In genomic region chr19:10905728-10906000, GRCm38 (mm10) we compare ENCODE assay signal across 13 mouse cellular contexts. TPM values are rescaled to one million over a fixed set of nuclear protein-coding genes. Genes with fewer than 3 reads are reported as not detected.
DNase-seq lines count a peak whose midpoint lies in the region; ATAC-seq and TF ChIP-seq lines count a peak whose summit lies in the region.
"Had no signal": no experiment of that assay in that cellular context is flagged by ENCODE, and none has a peak within 500 bp of the region (broad histone marks: within the 10 kb centered on the region; RNA-seq: fewer than 3 reads in every experiment).

No protein-coding gene starts in this region.

- H3K27me3 ChIP-seq in kidney, postnatal 0 days (ENCODE audit: insufficient read depth, low read length) = no peaks in the 10 kb centered on the region
- no peaks in the 10 kb centered on the region for H3K27me3 ChIP-seq in embryonic facial prominence, embryonic 13.5 days
- no peaks in the 10 kb centered on the region for H3K27me3 ChIP-seq in liver, embryonic 12.5 days (replicated peaks)
- H3K27me3 ChIP-seq: forebrain, embryonic 15.5 days had no signal

- TF ChIP-seq CTCF in gastrocnemius, adult 2 months (IDR thresholded peaks at IDR 0.05) = no peak
- no peak for TF ChIP-seq CTCF in kidney, postnatal 0 days (IDR thresholded peaks at IDR 0.05; ENCODE audit: low read depth)

- no peak for DNase-seq in gastrocnemius, adult 2 months
- no peak for DNase-seq in gastrocnemius, postnatal 14 days
- DNase-seq in kidney, postnatal 0 days (ENCODE audit: low spot score) = no peak
- no peak for DNase-seq in kidney, postnatal 14 days
- no peak for DNase-seq in urinary bladder, postnatal 10 days (ENCODE audit: low spot score)
- no peak for DNase-seq in cerebellum, postnatal 36 days

- H3K9ac ChIP-seq in kidney, postnatal 0 days (ENCODE audit: low read depth, low read length) = no peak overlapping the region
- no peak overlapping the region for H3K9ac ChIP-seq in embryonic facial prominence, embryonic 13.5 days
- no peak overlapping the region for H3K9ac ChIP-seq in liver, embryonic 12.5 days
- H3K9ac ChIP-seq: forebrain, embryonic 15.5 days had no signal

- H3K36me3 ChIP-seq in kidney, postnatal 0 days (ENCODE audit: insufficient read depth, low read length) = peaks cover 42% of the 10 kb centered on the region
- peaks cover 83% of the 10 kb centered on the region for H3K36me3 ChIP-seq in embryonic facial prominence, embryonic 13.5 days
- H3K36me3 ChIP-seq in liver, embryonic 12.5 days = peaks cover 74% of the 10 kb centered on the region

- 50% methylated on average over 5 of the region's 5 CpGs for WGBS in kidney, postnatal 0 days
- 83% methylated on average over 5 of the region's 5 CpGs for WGBS in embryonic facial prominence, embryonic 13.5 days
- WGBS in liver, embryonic 12.5 days (ENCODE audit: insufficient replicate concordance) = 78% methylated on average over 5 of the region's 5 CpGs

- peak overlapping the region; percentile 98 for H3K27ac ChIP-seq in gastrocnemius, adult 2 months
- H3K27ac ChIP-seq in kidney, postnatal 0 days = peak overlapping the region; percentile 82
- 0 out of 2 replicates have a peak overlapping the region, but pooled peaks have one; percentile 12 for H3K27ac ChIP-seq in embryonic facial prominence, embryonic 13.5 days
- 0 out of 2 replicates have a peak overlapping the region, but pooled peaks have one; percentile 3 for H3K27ac ChIP-seq in liver, embryonic 12.5 days
- H3K27ac ChIP-seq: forebrain, embryonic 15.5 days had no signal

- no peak for ATAC-seq in kidney, postnatal 0 days (replicated peaks; ENCODE audit: low FRiP score, low read depth)
- ATAC-seq in embryonic facial prominence, embryonic 13.5 days (ENCODE audit: insufficient number of reproducible peaks, insufficient read depth, low FRiP score, low TSS enrichment, low read depth) = no peak
- ATAC-seq in liver, embryonic 12.5 days = no peak
- ATAC-seq: forebrain, embryonic 15.5 days had no signal

- H3K4me1 ChIP-seq in kidney, postnatal 0 days (replicated peaks; ENCODE audit: insufficient read depth, low read length) = peaks cover 5% of the 10 kb centered on the region; the same call in 1 of the 2 replicates
- peaks cover 9% of the 10 kb centered on the region; the same call in 1 of the 2 replicates for H3K4me1 ChIP-seq in embryonic facial prominence, embryonic 13.5 days
- 0 out of 2 replicates have a peak, but pooled peaks cover 3% of the 10 kb centered on the region for H3K4me1 ChIP-seq in liver, embryonic 12.5 days
- H3K4me1 ChIP-seq: forebrain, embryonic 15.5 days had no signal

- intact Hi-C loops in gastrocnemius, adult 2 months (cut with DNase I) = no loop called here
- intact Hi-C loops in gastrocnemius, postnatal 14 days (cut with DNase I; ENCODE audit: low total_unique reads) = no loop called here

- H3K9me3 ChIP-seq in kidney, postnatal 0 days (replicated peaks; ENCODE audit: low read length) = no peaks in the 10 kb centered on the region
- H3K9me3 ChIP-seq in embryonic facial prominence, embryonic 13.5 days = no peaks in the 10 kb centered on the region
- no peaks in the 10 kb centered on the region for H3K9me3 ChIP-seq in liver, embryonic 12.5 days (replicated peaks)
- H3K9me3 ChIP-seq: forebrain, embryonic 15.5 days had no signal

- no peak overlapping the region for H3K4me2 ChIP-seq in kidney, postnatal 0 days (ENCODE audit: low read length)
- no peak overlapping the region for H3K4me2 ChIP-seq in embryonic facial prominence, embryonic 13.5 days
- H3K4me2 ChIP-seq in liver, embryonic 12.5 days = no peak overlapping the region
- H3K4me2 ChIP-seq: forebrain, embryonic 15.5 days had no signal

- H3K4me3 ChIP-seq in gastrocnemius, adult 2 months = peak overlapping the region; percentile 71
- H3K4me3 ChIP-seq in kidney, postnatal 0 days (replicated peaks; ENCODE audit: low read depth, low read length) = no peak overlapping the region
- H3K4me3 ChIP-seq in embryonic facial prominence, embryonic 13.5 days = no peak overlapping the region
- H3K4me3 ChIP-seq in liver, embryonic 12.5 days = no peak overlapping the region
- H3K4me3 ChIP-seq: forebrain, embryonic 15.5 days had no signal

RNA-seq across cellular contexts. Expression of gene Prpf19, which starts 10.6 kb away (rescaled TPM):
- total RNA-seq in gastrocnemius, adult 2 months (2021) = 100 to 1,000 TPM; 150 to 184 TPM
- total RNA-seq in gastrocnemius, postnatal 14 days (2021) = 100 to 1,000 TPM; 192 to 194 TPM
- polyA plus RNA-seq in kidney, postnatal 0 days (2015; fragmentation: Nextera tagmentation; extraction: Ambion mirVana) = 30.6 and 35.2 TPM in 2 replicates
- polyA plus RNA-seq in embryonic facial prominence, embryonic 13.5 days (2015; fragmentation: Nextera tagmentation; extraction: Ambion mirVana) = 45.3 and 47.5 TPM in 2 replicates
- polyA plus RNA-seq in liver, embryonic 12.5 days (2016; fragmentation: Nextera tagmentation; extraction: Ambion mirVana) = 24.1 and 25.6 TPM in 2 replicates

RNA-seq across cellular contexts. Expression of gene Zp1, which starts 14.8 kb away (rescaled TPM):
- not detected for total RNA-seq in gastrocnemius, adult 2 months (2021)
- under 1 TPM in 1 of 2 experiments, not detected in 1; 0.51 TPM for total RNA-seq in gastrocnemius, postnatal 14 days (2021)
- not detected in 2 replicates for polyA plus RNA-seq in kidney, postnatal 0 days (2015; fragmentation: Nextera tagmentation; extraction: Ambion mirVana)
- not detected in 2 replicates for polyA plus RNA-seq in embryonic facial prominence, embryonic 13.5 days (2015; fragmentation: Nextera tagmentation; extraction: Ambion mirVana)
- not detected in 2 replicates for polyA plus RNA-seq in liver, embryonic 12.5 days (2016; fragmentation: Nextera tagmentation; extraction: Ambion mirVana)
- total RNA-seq: common myeloid progenitor, adult 5-6 weeks; hematopoietic stem cell, adult 5-6 weeks; left cerebral cortex, adult 18-20 months; megakaryocyte-erythroid progenitor cell, adult 5-6 weeks had no signal

RNA-seq across cellular contexts. Expression of gene Tmem109, which starts 23.9 kb away (rescaled TPM):
- 100 to 1,000 TPM; 227 to 255 TPM for total RNA-seq in gastrocnemius, adult 2 months (2021)
- total RNA-seq in gastrocnemius, postnatal 14 days (2021) = 100 to 1,000 TPM; 193 to 196 TPM
- 87.0 and 89.6 TPM in 2 replicates for polyA plus RNA-seq in kidney, postnatal 0 days (2015; fragmentation: Nextera tagmentation; extraction: Ambion mirVana)
- polyA plus RNA-seq in embryonic facial prominence, embryonic 13.5 days (2015; fragmentation: Nextera tagmentation; extraction: Ambion mirVana) = 82.6 and 87.1 TPM in 2 replicates
- polyA plus RNA-seq in liver, embryonic 12.5 days (2016; fragmentation: Nextera tagmentation; extraction: Ambion mirVana) = 28.2 and 28.5 TPM in 2 replicates

RNA-seq across cellular contexts. Expression of gene Ptgdr2, which starts 31.3 kb away (rescaled TPM):
- total RNA-seq in gastrocnemius, adult 2 months (2021) = not detected
- total RNA-seq in gastrocnemius, postnatal 14 days (2021) = under 1 TPM in 1 of 2 experiments, not detected in 1; 0.08 TPM
- polyA plus RNA-seq in kidney, postnatal 0 days (2015; fragmentation: Nextera tagmentation; extraction: Ambion mirVana) = not detected in 2 replicates
- polyA plus RNA-seq in embryonic facial prominence, embryonic 13.5 days (2015; fragmentation: Nextera tagmentation; extraction: Ambion mirVana) = 0.10 TPM in 1 of 2 replicates, not detected in the other
- polyA plus RNA-seq in liver, embryonic 12.5 days (2016; fragmentation: Nextera tagmentation; extraction: Ambion mirVana) = 0.05 and 0.06 TPM in 2 replicates
- total RNA-seq: megakaryocyte-erythroid progenitor cell, adult 5-6 weeks had no signal

RNA-seq across cellular contexts. Expression of gene Tmem132a, which starts 35.9 kb away (rescaled TPM):
- total RNA-seq in gastrocnemius, adult 2 months (2021) = 1 to 10 TPM; 2.8 to 7.2 TPM
- 10 to 100 TPM; 12.9 to 17.3 TPM for total RNA-seq in gastrocnemius, postnatal 14 days (2021)
- 43.5 and 45.0 TPM in 2 replicates for polyA plus RNA-seq in kidney, postnatal 0 days (2015; fragmentation: Nextera tagmentation; extraction: Ambion mirVana)
- polyA plus RNA-seq in embryonic facial prominence, embryonic 13.5 days (2015; fragmentation: Nextera tagmentation; extraction: Ambion mirVana) = 99.9 and 107 TPM in 2 replicates
- polyA plus RNA-seq in liver, embryonic 12.5 days (2016; fragmentation: Nextera tagmentation; extraction: Ambion mirVana) = 10.6 TPM in 2 replicates

Comparison
In these comparisons a context has a peak if more than half of its experiments do, and no peak if none do; other contexts are left out.
1. H3K27ac ChIP-seq: peak in every context shown above with its lines; median percentile 98 in gastrocnemius, adult 2 months; 82 in kidney, postnatal 0 days; 12 in embryonic facial prominence, embryonic 13.5 days; 3 in liver, embryonic 12.5 days.